Mouse (Mus musculus) kidney, adult 18-20 months (tissue): ENCODE measurements at regions not wholly inside any gene's neighbourhood (a gene's known extent, or its start where the extent isn't known, plus 50 kb on each side); places are given as distances from the start of the nearest gene placed in this dataset.
"Not testable (repeated sequence)": the region's sequence is repeated elsewhere in the genome, so short reads cannot be mapped to it uniquely, and the experiment has no call there.

ENCODE experiments used
- DNase-seq: peaks from one replicate; pipeline ENCODE4 v3.0.0; 2021

GRCm38 (mm10) chr14:53991390-53991789, 262.5 kb downstream of the Dad1 start:
- DNase-seq: no peak

GRCm38 (mm10) chr14:53980771-53981170, 273.1 kb downstream of the Dad1 start:
- no peak for DNase-seq

GRCm38 (mm10) chr14:53961426-53961825, 292.5 kb downstream of the Dad1 start:
- not testable (repeated sequence) for DNase-seq

- DNase-seq: no peak
Observed at GRCm38 (mm10) chr14:53960779-53961178, 293.1 kb downstream of the Dad1 start.

- peak; percentile 73 for DNase-seq
Observed at GRCm38 (mm10) chr14:53935791-53936231, 318.1 kb downstream of the Dad1 start.

GRCm38 (mm10) chr14:53935336-53935735, 318.6 kb downstream of the Dad1 start:
- peak; percentile 65 for DNase-seq

DNA sequence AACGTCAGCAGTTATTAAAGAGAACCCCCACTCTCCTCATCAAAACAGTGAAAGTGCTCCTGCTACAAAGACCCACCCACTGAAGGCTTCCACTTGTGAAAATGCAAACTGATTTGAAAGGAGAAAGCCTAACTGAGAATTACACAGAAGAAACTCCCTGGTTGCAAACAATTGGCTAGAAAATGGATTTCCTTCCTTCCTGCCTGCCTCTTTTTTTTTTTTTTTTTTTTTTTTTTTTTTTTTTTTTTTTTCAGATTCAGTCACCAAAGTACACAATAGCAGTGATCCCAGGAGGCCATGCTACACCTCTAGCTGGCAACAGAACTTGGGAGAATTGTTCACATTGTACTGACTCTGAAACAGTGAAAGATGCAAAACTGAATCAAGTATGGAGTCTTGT, 343.0 kb downstream of the Dad1 start:
- no peak for DNase-seq

DNA sequence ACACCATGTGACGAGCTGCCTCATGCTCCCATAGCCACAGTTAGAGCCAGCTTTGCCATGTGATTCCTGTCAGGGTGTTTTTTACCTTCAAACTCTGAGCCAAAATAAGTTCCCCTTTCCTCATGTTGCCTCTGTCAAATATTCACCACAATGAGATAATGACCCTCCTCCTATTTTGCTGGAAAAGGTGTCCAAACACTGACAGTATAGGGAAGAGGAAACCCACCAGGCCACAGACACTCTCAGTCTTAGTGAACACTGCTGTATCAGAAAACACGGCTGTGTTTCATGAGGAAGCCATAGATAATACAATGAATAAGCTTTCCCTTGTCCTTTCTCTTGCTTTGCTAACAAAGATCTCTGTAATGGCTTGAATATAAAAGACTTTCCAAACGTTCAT, 349.3 kb downstream of the Dad1 start:
- no peak for DNase-seq

GRCm38 (mm10) chr14:53901103-53901502, 352.8 kb downstream of the Dad1 start:
- DNase-seq: no peak

GRCm38 (mm10) chr14:53881304-53881703, 372.6 kb downstream of the Dad1 start:
- DNase-seq: no peak

DNA sequence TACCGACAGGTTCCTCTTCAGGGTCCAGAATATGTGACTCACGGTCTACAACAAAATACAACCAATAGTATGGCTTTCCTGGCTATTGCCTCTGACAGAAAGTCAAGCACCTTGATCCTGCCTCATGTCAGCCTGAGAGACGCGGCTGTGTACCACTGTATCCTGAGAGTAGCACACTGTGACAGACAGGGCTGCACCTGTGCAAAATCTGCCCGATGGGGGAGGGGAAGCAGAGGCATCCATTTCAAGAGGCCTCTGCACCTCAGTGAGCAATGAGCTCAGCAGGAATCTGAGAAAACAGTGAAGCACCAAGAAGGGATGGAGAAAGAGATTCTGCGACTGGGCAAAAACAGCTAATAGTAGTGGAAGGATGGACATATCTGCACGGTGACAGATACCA, 377.3 kb downstream of the Dad1 start:
- no peak for DNase-seq

- DNase-seq: no peak
Observed at GRCm38 (mm10) chr14:53875736-53876135, 378.2 kb downstream of the Dad1 start.

DNA sequence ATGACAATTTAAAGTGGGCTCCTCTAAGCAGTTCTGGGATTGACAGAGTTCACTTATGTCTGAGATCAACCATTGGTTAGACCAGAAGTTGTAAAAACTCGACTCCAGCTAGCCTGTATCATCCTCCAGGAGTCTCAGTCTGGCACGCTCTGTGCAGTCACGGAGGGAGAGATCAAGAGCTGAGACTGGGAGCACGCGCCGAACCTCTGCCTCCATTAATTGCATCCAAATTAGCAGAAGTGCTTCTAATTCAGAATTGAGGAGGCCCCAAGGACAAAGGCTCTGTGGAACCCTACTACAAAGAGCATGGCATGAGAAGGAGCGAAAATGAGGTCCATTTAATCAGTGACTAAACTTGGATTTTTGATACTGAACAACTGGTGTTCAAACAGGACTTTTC, 406.9 kb downstream of the Dad1 start:
- no peak for DNase-seq

DNA sequence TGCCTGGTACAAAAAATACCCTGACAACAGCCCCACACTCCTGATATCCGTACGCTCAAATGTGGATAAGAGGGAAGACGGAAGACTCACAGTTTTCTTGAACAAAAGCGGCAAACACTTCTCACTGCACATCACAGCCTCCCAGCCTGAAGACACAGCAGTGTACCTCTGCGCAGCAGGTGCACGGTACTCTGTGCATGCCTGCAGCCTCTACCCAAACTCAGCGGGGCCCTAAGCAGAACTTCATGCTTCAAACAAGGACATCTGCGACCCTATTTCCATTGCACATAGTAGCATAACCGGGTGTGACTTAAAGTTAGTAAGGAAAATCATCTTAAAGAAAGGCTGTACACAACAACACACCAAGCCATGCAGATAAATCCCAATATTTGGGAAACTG, 408.3 kb downstream of the Dad1 start:
- no peak for DNase-seq

DNA sequence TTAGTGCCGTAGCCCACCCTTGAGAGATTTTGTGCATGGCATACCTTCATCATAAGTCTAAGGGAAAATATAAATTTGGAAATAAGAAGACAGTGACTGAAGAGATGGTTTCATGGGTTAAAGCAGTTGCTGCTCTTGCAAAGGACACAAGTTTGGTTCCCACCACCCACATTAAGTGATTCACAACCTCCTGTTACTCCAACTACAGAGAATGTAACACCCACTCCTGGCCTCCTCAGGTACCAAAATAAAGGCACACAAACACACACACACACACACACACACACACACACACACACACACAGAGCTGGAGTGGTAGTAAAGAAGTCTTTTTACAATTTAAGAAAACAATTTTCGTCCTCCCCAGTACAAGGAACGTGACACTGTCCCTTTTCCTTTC, 421.4 kb downstream of the Dad1 start:
- no peak for DNase-seq

DNA sequence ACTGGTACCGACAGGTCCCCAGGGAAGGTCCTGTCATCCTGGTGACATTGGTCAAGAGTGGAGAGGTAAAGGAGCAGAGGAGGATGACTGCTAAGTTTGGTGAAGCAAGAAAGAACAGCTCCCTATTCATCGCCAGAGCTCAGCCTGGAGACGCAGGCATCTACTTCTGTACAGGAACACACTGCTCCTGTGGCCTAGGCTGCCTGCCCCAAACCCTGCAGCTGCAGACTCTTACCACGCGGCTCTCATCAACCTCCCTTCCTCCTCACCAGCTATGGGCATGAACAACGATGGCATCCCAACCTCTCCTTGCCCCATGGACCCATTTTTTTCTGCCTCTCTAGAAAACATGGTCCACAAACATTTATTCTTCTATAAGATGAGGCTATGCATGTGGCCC, 422.3 kb downstream of the Dad1 start:
- no peak for DNase-seq

GRCm38 (mm10) chr14:53830717-53831116, 423.2 kb downstream of the Dad1 start:
- no peak for DNase-seq

GRCm38 (mm10) chr14:53826782-53827181, 427.1 kb downstream of the Dad1 start:
- DNase-seq: no peak

DNA sequence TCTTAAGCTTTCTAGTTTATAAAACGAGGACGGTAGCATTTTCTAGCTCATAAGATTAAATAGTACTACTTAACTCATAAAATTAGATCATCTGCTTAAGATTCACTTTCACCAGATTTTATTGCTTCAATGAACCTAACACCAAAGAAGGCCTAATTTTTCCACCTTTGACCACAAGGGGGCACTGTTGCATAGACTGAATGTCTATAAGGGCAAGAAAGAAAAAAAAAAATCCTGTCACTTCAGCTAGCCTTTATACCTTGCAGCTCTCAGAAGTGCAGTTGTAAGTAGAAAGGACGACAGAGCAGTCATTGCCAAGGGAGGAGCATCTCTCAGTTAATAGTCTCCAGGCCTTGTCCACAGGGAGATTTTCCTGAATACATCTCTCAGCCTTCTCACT, 447.7 kb downstream of the Dad1 start:
- DNase-seq: peak; percentile 56

GRCm38 (mm10) chr14:53803698-53804620, 449.9 kb downstream of the Dad1 start:
- DNase-seq: peak; percentile 55

- no peak for DNase-seq
Observed at GRCm38 (mm10) chr14:53802547-53802946, 451.4 kb downstream of the Dad1 start.

- no peak for DNase-seq
Observed at GRCm38 (mm10) chr14:53800508-53801136, 453.3 kb downstream of the Dad1 start.

- not testable (repeated sequence) for DNase-seq
Observed at GRCm38 (mm10) chr14:53795160-53795559, 458.7 kb downstream of the Dad1 start.

GRCm38 (mm10) chr14:53794527-53794926, 459.4 kb downstream of the Dad1 start:
- DNase-seq: no peak
